Mouse (Mus musculus) common myeloid progenitor, adult 5-6 weeks (primary cell): ENCODE data around the gene Il18bp. TPM values are rescaled to one million over a fixed set of nuclear protein-coding genes. Genes with fewer than 3 reads are reported as not detected.
A peak's percentile ranks its signal among the peaks of the same experiment; 100 is the strongest.
"Not testable (repeated sequence)": the region's sequence is repeated elsewhere in the genome, so short reads cannot be mapped to it uniquely, and the experiment has no call there.

Source experiments
- ATAC-seq: replicated peaks from 2 replicates; pipeline ENCODE4 v1.8.0; 2016; ENCODE audit warnings: low read depth, mild to moderate bottlenecking, moderate TSS enrichment, inconsistent platforms; ENCODE audit not compliant: poor library complexity, severe bottlenecking
- total RNA-seq: library from RNA; stranded (forward); fragments of 200-1000, 187-1606 nt; gene quantifications from 2 replicates; pipeline ENCODE4 v1.2.3, GENCODE M21; 2017

The Il18bp gene
- 1.9 and 3.5 TPM in 2 replicates for total RNA-seq

DNA sequence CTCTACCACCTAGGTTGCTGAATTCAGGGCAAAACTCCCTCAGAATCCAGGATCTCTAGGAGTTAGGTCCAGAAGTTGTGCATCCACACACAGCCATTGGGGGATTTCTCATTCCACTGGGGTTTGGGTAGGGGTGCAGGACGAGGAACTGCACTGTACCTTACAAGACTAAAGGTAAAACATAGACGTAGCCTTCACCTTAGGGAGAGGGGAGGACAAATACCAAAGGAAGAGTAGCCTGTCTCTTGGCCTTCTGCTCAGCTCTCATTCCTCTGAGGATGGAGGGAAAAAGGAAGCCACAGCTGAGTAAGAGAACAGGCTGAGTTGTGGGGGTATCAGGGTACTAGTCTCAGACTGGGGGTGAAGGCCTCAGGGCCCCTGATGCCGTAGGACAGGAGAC lies at the start of gene Il18bp:
Gene Il18bp (minus strand): TSS at position 101 of the 400 bp plus-strand sequence.
- no peak for ATAC-seq

- ATAC-seq, result no peak
Observed at GRCm38 (mm10) chr7:102066363-102066762, 47.9 kb upstream of the Il18bp start.

DNA sequence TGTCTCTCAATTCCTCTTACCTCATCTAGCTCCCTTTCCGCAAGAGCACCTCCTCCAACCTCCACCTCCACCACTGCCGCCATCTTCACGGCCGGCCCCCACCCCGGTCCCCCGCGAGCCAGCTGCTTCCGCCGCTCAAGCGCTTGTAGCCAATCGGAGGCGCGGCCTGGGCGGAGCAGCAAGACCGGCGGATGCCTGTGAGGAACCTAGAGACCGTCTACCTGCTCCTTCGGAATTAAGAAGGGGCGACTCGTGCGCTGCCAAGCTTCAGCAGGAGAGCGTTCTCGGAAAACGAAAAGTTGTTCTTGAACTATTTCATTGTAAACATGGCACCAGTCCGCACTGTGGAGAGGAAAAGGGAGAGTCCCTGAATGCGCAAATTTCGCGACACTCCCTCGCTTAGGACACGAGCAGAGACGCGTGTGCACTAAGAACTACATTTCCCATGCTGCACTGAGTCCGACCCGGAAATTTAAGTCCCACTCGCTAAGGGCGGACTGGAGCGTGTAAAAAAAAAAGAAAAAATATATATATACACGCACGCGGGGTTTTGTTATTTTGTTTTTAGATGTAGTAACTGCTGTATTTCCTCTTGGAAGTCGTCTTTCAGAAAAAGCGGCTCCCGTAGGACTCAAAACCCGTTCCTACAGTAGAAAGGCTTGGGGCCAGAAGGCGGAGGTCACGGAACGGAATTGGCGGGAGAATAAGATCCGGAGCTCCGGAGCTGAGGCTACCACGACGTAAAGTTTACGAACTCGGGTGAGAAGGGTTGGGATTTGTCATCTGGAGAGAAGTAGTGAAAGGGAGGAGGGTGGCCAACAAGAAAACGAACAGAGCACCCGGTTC lies 46.8 kb upstream of the Il18bp start, which contains the start of the genes Rnf121, Xndc1 and Xntrpc:
Gene Rnf121 (minus strand): TSS at position 424 of the 846 bp plus-strand sequence.
Gene Xndc1 (plus strand): TSS at position 466 of the 846 bp plus-strand sequence.
Gene Xntrpc (plus strand): TSS at position 668 of the 846 bp plus-strand sequence.
- ATAC-seq, result peak; percentile 96

- 0 out of 2 replicates have a peak, but pooled peaks have one; percentile 0 for ATAC-seq
Observed at GRCm38 (mm10) chr7:102064655-102065045, 46.2 kb upstream of the Il18bp start.

GRCm38 (mm10) chr7:102063891-102064290 lies 45.4 kb upstream of the Il18bp start:
- ATAC-seq, result no peak

DNA sequence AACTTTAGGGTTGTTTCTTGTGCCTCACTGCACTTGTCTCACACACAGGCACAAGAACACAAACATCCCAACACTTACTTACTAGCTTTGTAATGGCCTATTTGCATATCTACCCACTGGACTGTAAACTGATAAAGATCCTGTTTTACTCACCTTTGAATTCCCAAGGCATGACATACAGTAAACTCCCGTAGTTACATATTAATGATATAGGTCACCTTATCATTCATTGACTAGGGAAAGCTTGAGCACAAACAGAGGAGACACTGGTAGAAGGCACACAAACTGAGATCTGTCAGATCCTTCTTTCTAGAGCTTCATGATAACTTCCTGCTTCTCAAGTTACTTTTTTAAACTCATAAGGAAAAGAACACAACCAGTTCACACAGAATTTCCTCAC lies 43.7 kb upstream of the Il18bp start:
- ATAC-seq, result no peak

DNA sequence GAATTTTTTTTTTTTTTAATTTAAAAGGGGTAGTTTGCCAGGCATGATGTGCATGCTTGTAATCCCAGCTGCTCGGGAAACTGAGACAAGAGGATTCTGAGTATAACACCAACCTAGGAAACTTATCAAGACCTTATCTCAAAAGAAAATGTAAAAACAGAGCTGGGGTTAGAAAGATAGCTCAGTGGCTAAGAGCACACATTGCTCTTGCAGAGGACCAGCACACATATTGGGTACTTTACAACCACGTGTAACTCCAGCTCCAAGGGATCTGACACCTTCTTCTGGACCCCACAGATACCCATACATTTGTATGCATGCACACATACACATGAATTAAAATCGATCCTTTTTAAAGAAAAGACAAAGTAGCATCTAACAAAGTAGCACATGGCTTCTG lies 42.9 kb upstream of the Il18bp start:
- no peak for ATAC-seq

DNA sequence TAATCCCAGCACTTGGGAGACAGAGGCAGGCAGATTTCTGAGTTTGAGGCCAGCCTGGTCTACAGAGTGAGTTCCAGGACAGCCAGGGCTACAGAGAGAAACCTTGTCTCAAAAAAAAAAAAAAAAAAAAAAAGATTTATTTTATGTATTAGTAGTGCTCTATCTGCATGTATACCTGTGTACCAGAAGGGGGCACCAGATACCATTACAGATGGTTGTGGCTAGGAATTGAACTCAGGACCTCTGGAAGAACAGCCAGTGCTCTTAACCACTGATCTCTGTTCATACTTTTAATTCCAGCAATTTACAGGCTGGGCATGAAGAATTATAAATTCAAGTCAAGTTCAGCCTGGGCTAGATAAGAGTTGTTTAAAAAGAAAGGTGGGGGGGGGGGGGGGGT lies 30.0 kb upstream of the Il18bp start:
- ATAC-seq, result not testable (repeated sequence)

DNA sequence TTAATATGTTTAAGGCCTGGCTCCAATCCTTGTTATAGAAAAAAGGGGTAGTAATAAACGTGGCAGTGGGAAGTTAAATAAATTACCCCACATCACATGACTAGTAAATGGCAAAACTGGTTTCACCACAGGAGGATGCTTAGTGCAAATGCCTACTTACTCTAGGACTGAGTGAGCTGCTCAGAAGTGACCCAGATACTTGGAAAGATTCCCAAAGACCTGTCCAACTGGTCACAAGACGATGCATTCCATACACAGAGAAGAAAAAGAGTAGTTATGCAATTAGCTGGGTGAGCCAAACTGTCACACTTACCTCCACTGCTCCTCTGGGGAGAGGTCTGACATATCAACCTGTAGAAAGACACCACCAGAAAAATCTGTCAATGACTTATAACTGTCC lies 23.8 kb upstream of the Il18bp start:
- no peak for ATAC-seq

GRCm38 (mm10) chr7:102037318-102037717 lies 18.8 kb upstream of the Il18bp start:
- ATAC-seq, result no peak

GRCm38 (mm10) chr7:102035534-102035933 lies 17.0 kb upstream of the Il18bp start:
- no peak for ATAC-seq

GRCm38 (mm10) chr7:102034904-102035303 lies 16.4 kb upstream of the Il18bp start:
- ATAC-seq, result no peak

DNA sequence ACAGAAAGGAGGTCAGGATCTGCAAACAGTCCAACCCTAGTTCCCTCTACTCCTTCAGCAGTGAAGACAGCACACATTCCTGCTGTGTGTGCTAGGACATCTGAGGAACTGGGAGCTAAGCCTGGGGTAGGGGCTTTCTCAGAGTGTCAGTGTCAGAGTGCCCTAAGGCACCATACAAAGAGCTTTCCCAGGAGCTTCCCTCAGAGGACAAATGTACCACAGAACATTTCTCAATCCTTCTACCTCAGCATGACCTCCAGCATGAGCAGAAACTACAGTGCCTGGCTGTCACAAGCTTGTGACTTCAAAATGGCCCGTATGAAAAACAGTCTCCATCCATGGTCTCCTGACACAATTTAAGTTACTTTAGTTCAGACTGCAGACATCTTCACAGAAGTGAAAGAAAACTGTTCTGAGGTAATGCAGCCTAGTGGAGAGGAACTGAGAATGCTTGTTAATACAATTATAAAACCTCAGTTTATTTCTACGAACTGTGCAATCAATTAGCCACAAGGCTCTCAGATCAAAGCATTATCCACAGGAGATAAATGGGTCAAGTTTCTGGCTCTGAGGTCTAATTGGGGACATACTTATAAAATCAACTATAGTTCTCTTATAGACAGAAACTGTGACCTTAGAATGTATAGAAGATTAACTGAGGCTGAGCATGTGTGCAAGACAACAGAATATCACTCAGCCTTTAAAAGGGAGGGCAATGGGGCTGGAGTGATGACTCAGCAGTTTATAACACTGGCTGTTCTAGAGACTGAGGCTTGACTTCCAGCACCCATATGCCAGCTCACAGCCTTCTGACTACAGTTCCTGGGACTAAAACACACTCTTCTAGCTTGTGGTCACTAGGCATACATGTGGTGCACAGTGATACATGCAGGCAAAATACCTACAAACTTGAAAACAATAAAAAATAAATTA lies 7.0 kb upstream of the Il18bp start:
- ATAC-seq, result 0 out of 2 replicates have a peak, but pooled peaks have one; percentile 22

DNA sequence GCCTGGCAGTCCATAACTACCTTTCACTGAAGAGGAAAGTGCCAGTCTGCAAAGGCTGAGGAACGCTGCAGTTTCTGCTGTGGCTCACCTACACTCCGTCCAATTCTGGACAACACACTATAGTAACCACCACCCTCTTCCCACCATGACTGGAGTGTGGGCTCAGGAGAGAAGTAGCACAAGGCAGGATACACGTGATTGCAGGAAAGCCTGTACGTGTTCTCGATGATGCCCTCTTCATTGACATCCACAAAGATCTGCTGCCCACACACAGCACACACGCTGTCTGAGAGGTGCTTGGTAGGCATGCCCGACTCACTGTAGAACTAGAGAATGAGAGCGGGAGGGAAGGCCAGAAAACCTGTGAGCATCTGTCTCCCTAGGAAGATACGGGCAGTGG lies 5.3 kb upstream of the Il18bp start:
- ATAC-seq, result no peak

- not testable (repeated sequence) for ATAC-seq
Observed at GRCm38 (mm10) chr7:102020934-102021333, 2.4 kb upstream of the Il18bp start.

DNA sequence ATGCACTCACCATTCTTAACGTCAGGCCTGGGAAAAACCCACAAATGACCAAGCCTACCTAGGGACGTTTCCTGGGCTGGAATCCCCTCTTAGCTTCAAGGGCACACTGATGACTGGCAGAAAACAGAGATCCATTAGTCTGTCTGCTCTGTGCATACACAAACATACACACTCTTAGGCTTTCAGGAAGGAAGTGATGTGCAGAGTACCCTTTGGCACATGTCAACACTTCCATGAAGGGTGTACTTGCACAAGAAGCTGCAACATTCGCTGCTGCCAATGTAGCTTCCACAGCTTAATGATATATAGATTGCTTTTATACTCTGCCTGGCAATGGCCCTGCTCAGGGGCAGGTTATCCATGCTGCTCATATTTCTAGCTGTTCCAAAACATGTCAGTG lies 872 bp upstream of the Il18bp start:
- no peak for ATAC-seq

DNA sequence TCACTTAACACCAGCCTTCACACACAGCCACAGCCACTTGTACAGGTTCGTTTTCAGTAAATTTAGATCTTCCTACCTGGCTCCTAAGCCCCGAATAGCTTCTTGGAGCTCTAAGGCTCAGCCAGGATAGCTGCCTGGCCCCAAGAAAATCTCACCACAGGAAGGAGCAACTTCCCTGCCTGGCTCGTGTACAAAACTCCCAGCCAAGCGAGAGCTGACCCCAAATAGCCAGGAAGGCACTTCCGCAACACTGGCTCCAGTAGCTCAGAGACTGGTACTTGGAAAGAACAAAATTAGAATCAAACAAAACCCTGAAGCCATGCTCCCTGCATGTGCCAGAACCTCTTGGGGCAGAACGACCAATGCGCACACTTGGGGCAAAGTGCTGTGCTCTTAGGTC lies 456 bp downstream of the Il18bp start:
- no peak for ATAC-seq

DNA sequence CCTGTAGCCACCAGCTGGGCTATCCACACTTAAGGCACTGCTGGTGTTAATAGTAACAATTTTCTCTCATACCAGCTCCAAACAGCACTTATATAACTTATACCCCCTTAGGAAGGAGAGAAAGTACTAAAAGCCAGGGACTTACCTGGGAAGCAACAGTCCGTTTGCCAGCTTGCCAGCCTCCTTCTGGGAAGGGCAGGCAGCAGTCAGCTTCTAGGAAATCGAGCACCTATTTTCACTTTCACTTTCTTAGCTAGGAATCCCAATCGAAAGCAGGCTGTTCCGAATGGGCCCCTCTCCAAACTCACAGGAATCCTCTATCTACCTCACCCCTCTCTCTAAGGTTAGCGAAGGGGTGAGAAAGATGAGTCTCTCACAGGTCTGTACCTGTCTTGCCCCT lies 1.0 kb downstream of the Il18bp start:
- ATAC-seq, result peak; percentile 40

GRCm38 (mm10) chr7:102016936-102017335 lies 1.6 kb downstream of the Il18bp start:
- ATAC-seq, result no peak

DNA sequence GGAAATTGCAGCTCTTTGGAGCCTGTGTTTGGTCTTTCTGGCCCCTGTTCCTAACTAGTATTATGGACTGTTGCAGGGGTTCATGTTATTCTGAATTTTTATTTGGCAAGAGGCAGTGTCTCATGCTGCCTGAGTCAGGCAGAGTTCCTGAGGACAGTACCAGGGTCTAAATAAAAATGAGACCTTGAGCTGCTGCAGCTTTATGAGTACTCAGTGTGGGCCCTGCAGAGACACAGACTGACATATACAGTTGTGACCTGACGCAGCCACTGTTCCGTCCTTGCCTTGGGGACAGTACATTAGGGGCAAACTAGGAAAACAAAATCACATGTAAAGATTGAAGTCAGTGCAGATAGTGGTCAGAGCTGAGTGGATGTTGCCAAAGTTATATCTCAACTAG lies 3.5 kb downstream of the Il18bp start:
- ATAC-seq, result no peak

GRCm38 (mm10) chr7:102013416-102013815 lies 5.1 kb downstream of the Il18bp start:
- ATAC-seq, result no peak
